Comparison of ENCODE assay signal across 18 mouse cellular contexts in the genomic region with DNA sequence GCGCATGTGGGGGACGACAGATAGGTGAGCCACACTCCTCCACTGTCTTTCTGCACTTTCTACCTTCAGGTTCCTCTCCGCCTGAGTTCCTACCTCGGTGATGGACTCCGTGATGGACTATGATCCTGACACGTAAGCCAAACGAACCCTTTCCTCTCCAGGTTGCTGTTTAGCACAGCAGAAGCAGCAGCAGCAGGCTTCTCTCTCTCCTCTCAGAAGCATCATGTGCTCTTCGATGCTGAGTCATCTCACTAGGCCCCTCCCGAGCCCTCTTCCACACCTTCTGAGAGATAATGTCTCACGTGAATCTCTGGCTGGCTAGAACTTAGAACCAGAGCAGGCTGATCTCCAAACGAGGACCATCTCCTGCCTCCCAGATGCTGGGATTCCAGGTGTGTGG. TPM values are rescaled to one million over a fixed set of nuclear protein-coding genes. Genes with fewer than 3 reads are reported as not detected.
DNase-seq lines count a peak whose midpoint lies in the region; TF ChIP-seq lines count a peak whose summit lies in the region.
"Had no signal": no experiment of that assay in that cellular context is flagged by ENCODE, and none has a peak within 500 bp of the region (broad histone marks: within the 10 kb centered on the region; RNA-seq: fewer than 3 reads in every experiment).

No protein-coding gene starts in this region.

- no peaks in the 10 kb centered on the region for H3K79me2 ChIP-seq in CH12.LX (replicated peaks; ENCODE audit: control insufficient read depth, extremely low read depth, insufficient read depth, poor library complexity, severe bottlenecking)

- peak; percentile 17 for DNase-seq in 3T3-L1 (ENCODE audit: low read depth, low spot score)
- DNase-seq in CH12.LX (ENCODE audit: extremely low read depth) = peak; percentile 34
- peak; percentile 76 for DNase-seq in brain, adult 2 months (ENCODE audit: low read depth, low spot score)
- DNase-seq in kidney, postnatal 25 days = peak; percentile 57 to 84
- no peak for DNase-seq in testis, postnatal 10 days (ENCODE audit: low spot score)
- no peak for DNase-seq in spleen, postnatal 14 days (ENCODE audit: low spot score in 2 of 2)
- no peak for DNase-seq in adrenal gland, postnatal 25 days
- DNase-seq: cerebellum, adult 11 months; gastrocnemius, postnatal 14 days; heart, postnatal 10 days; layer of hippocampus, postnatal 36 days; right cerebral cortex, postnatal 25 days had no signal

- no peak overlapping the region for H3K4me3 ChIP-seq in CH12.LX (replicated peaks in 1 of 3; ENCODE audit: low read depth in 2 of 3, low read length in 2 of 3, poor library complexity in 1 of 3)
- H3K4me3 ChIP-seq: embryonic facial prominence, embryonic 12.5 days; limb, embryonic 12.5 days; lung, embryonic 15.5 days; megakaryocyte, embryonic 14.5 days; neural tube, embryonic 12.5 days had no signal

- no peaks in the 10 kb centered on the region for H3K36me3 ChIP-seq in CH12.LX (replicated peaks in 1 of 2; ENCODE audit: control insufficient read depth in 1 of 2, insufficient read depth in 1 of 2, low read length in 1 of 2)
- H3K36me3 ChIP-seq: embryonic facial prominence, embryonic 12.5 days; limb, embryonic 12.5 days; lung, embryonic 15.5 days; neural tube, embryonic 12.5 days had no signal

- H3K9me3 ChIP-seq in CH12.LX (replicated peaks; ENCODE audit: low read length) = peaks cover 3% of the 10 kb centered on the region
- H3K9me3 ChIP-seq: embryonic facial prominence, embryonic 12.5 days; limb, embryonic 12.5 days; lung, embryonic 15.5 days; neural tube, embryonic 12.5 days had no signal

- H3K4me2 ChIP-seq in CH12.LX (ENCODE audit: insufficient read depth, low read depth, poor library complexity, severe bottlenecking) = no peak overlapping the region
- H3K4me2 ChIP-seq: embryonic facial prominence, embryonic 12.5 days; hindbrain, embryonic 14.5 days; limb, embryonic 12.5 days; lung, embryonic 15.5 days; neural tube, embryonic 12.5 days had no signal

- no peak for TF ChIP-seq EP300 in CH12.LX (IDR thresholded peaks at IDR 0.05; ENCODE audit: low read length)

- H3K4me1 ChIP-seq in CH12.LX (ENCODE audit: control insufficient read depth in 1 of 2, insufficient read depth in 2 of 2) = peaks cover 9 to 18% of the 10 kb centered on the region in 2 experiments
- H3K4me1 ChIP-seq: embryonic facial prominence, embryonic 12.5 days; limb, embryonic 12.5 days; lung, embryonic 15.5 days; neural tube, embryonic 12.5 days had no signal

- H3K27me3 ChIP-seq in CH12.LX (replicated peaks) = peaks cover 32% of the 10 kb centered on the region

- TF ChIP-seq RAD21 in CH12.LX (IDR thresholded peaks at IDR 0.05; ENCODE audit: low read depth, low read length) = no peak

- dilution Hi-C loops in CH12.LX (cut with MboI; ENCODE audit: extremely low pct_ligation_motif_present, extremely low pct_unique_long_range_greater_than_20kb, low sequenced_read_pairs) = no loop called here

- TF ChIP-seq CTCF in CH12.LX (conservative IDR thresholded peaks at IDR 0.05 in 1 of 2, IDR thresholded peaks at IDR 0.05 in 1 of 2; ENCODE audit: low read depth in 2 of 2, low read length in 2 of 2) = no peak

- in situ Hi-C loops in CH12.LX (cut with MboI; ENCODE audit: low pct_ligation_motif_present, low pct_unique_long_range_greater_than_20kb, low sequenced_read_pairs) = no loop called here

- H3K9ac ChIP-seq in CH12.LX (ENCODE audit: insufficient read depth, low read depth) = no peak overlapping the region
- H3K9ac ChIP-seq: embryonic facial prominence, embryonic 12.5 days; hindbrain, embryonic 14.5 days; limb, embryonic 12.5 days; lung, embryonic 15.5 days; neural tube, embryonic 12.5 days had no signal

- no peak overlapping the region for H3K27ac ChIP-seq in CH12.LX (ENCODE audit: insufficient read depth, low read depth)
- H3K27ac ChIP-seq: embryonic facial prominence, embryonic 12.5 days; hindbrain, embryonic 14.5 days; limb, embryonic 12.5 days; lung, embryonic 15.5 days; neural tube, embryonic 12.5 days had no signal

- no peak for TF ChIP-seq POLR2A in CH12.LX (IDR thresholded peaks at IDR 0.05; ENCODE audit: low read depth, low read length)

TF ChIP-seq in CH12.LX, 34 proteins besides CTCF, POLR2A, EP300 and RAD21:
- TF ChIP-seq IRF4 (IDR thresholded peaks at IDR 0.05; ENCODE audit: low read depth, low read length) (peak; percentile 45; the same call in 1 of the 2 replicates), MAZ (IDR thresholded peaks at IDR 0.05; ENCODE audit: low read depth, low read length) (0 out of 2 replicates have a peak, but pooled peaks have one; percentile 30), MAFK (IDR thresholded peaks at IDR 0.05; ENCODE audit: insufficient replicate concordance, low read length) (peak; percentile 67; the same call in 1 of the 2 replicates), MYC (IDR thresholded peaks at IDR 0.05; ENCODE audit: low read depth, low read length) (0 out of 2 replicates have a peak, but pooled peaks have one; percentile 21), SIN3A (IDR thresholded peaks at IDR 0.05; ENCODE audit: low read length) (no peak), UBTF (IDR thresholded peaks at IDR 0.05; ENCODE audit: low read depth, low read length) (no peak), ZNF384 (IDR thresholded peaks at IDR 0.05; ENCODE audit: low read depth, low read length) (no peak), MXI1 (IDR thresholded peaks at IDR 0.05; ENCODE audit: low read depth, low read length) (no peak), RCOR1 (conservative IDR thresholded peaks at IDR 0.05; ENCODE audit: low read depth, low read length) (no peak), JUN (IDR thresholded peaks at IDR 0.05; ENCODE audit: insufficient read depth, low read depth, low read length) (0 out of 2 replicates have a peak, but pooled peaks have one; percentile 6), BHLHE40 (IDR thresholded peaks at IDR 0.05; ENCODE audit: low read depth, low read length) (peak; percentile 86), TBP (conservative IDR thresholded peaks at IDR 0.05; ENCODE audit: low read depth, low read length) (no peak), MAX (IDR thresholded peaks at IDR 0.05; ENCODE audit: low read length) (peak; percentile 44)

RNA-seq across cellular contexts. Expression of gene Epop, which starts 11.1 kb away (rescaled TPM):
- total RNA-seq in CH12.LX (2012; rRNA removed) (4.2 and 5.0 TPM in 2 replicates), CH12.LX (2014; rRNA removed) (1.7 and 2.1 TPM in 2 replicates)
- polyA plus RNA-seq in CH12.LX (2012; ENCODE audit: insufficient read length, low read depth) = 8.3 and 8.4 TPM in 2 replicates
- total RNA-seq in adrenal gland, postnatal 25 days (2021) = 6.2 and 7.8 TPM in 2 replicates

RNA-seq across cellular contexts. Expression of gene Srcin1, which starts 42.4 kb away (rescaled TPM):
- 0.08 TPM in 2 replicates for total RNA-seq in CH12.LX (2012; rRNA removed)
- total RNA-seq in CH12.LX (2014; rRNA removed) = not detected in 2 replicates
- 0.09 and 0.12 TPM in 2 replicates for polyA plus RNA-seq in CH12.LX (2012; ENCODE audit: insufficient read length, low read depth)
- total RNA-seq in adrenal gland, postnatal 25 days (2021) = 9.8 and 9.9 TPM in 2 replicates

RNA-seq across cellular contexts. Expression of gene Mllt6, which starts 44.8 kb away (rescaled TPM):
- total RNA-seq in CH12.LX (2012; rRNA removed) (50.7 and 55.6 TPM in 2 replicates), CH12.LX (2014; rRNA removed) (24.3 and 25.3 TPM in 2 replicates)
- 38.3 and 43.0 TPM in 2 replicates for polyA plus RNA-seq in CH12.LX (2012; ENCODE audit: insufficient read length, low read depth)
- total RNA-seq in adrenal gland, postnatal 25 days (2021) = 49.4 and 53.6 TPM in 2 replicates

Comparison
In these comparisons a context has a peak if more than half of its experiments do, and no peak if none do; other contexts are left out.
1. DNase-seq: peak in 3T3-L1 (single experiment), CH12.LX (single experiment), brain, adult 2 months (single experiment) and kidney, postnatal 25 days (2 of 2); none in testis, postnatal 10 days (single experiment), spleen, postnatal 14 days (0 of 2) and adrenal gland, postnatal 25 days (single experiment).